Mouse (Mus musculus) right cerebral cortex, adult 2 months (tissue): Measurements from ENCODE around the gene Copa.

Source experiments
- DNase-seq, 2 experiments: peaks; one replicate each; pipeline ENCODE4 v3.0.0; 2021 to 2022; ENCODE audit warnings: low spot score in 2 of 2

The Copa gene

GRCm38 (mm10) chr1:172140825-172141224 lies 58.5 kb downstream of the Copa start:
- no peak for DNase-seq

- no peak for DNase-seq
Observed at GRCm38 (mm10) chr1:172141529-172141928, 59.2 kb downstream of the Copa start.

- peak; percentile 65 to 77 for DNase-seq
Observed at GRCm38 (mm10) chr1:172143570-172143969, 61.2 kb downstream of the Copa start.

DNA sequence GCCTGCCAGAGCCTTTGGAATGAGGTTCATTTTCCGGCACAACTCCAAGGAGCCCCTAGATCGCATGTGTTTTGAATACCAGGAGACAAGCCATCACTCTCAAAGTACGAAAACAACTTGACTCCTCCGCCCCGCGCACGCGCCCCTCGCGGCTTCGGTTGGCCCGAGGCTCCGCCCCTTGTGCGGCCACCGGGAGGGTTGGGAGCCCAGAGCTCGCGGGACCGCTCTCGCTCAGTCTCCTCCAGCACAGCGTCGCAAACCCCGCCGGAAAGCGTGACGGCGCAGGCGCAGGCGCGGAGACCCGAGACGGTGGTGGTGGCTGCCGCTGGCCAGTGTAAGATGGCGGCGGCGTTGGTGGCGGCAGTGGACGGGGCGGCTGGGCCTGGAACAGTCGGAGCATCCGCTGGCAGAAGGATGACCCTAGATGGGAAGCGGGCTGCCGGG lies 65.5 kb downstream of the Copa start, which contains the start of gene Dcaf8:
TSS of gene Dcaf8 (plus strand) at position 250 of the 444 bp plus-strand sequence.
- DNase-seq = peak; percentile 94 to 96

DNA sequence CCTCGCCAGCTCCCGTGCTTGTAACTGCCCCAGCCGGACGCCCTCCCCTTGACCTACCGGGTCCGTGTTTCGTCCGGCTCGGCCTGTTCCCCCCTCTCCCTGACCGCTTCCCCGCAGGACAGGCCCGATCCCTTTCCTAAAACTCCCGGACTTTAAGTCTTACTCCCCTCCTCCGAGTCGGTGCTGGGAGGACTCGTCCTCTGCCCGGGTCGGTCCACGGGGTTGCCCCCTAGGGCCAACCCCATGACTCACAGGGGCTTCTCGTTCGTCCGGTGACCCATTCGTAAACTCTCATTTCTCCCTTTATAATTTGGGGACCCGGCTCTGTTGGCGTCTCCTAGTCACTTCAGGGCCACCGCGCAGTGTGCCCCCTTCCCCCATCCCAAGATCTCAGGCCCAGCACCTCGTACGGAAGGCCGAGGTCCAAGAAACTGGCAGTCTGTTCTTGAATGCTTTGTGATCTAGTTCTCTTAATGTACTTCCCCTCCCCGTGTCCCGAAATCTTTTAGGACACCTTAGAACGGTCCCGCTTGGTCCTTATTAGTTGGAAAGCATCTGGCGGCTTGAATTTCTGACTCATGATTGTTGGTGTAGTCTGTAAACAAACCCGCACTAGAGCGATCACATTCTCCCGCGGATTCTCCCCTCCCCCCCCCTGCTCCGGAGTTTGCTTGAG lies 66.1 kb downstream of the Copa start:
- peak; percentile 33 to 54 for DNase-seq

- no peak for DNase-seq
Observed at GRCm38 (mm10) chr1:172148955-172149815, 66.9 kb downstream of the Copa start.

DNA sequence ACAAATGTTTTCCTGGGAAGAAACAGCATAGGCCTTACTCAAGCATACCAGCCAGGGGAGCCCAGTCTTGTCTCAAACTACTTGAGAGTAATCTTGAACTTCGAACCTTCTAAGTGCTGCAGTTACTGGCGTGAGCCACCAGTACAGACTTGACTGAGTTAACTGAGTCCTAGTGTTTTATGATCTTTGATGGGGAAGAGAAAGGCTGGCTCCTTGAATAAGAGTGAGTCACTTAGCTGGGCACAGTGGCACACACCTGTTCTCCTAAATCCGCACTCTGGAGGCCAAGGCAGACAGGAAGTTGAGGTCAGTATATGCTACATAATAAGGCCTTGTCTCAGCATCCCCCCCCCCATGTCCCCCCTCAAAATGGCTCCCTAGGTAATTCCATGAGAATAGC lies 72.2 kb downstream of the Copa start:
- no peak for DNase-seq

- no peak for DNase-seq
Observed at GRCm38 (mm10) chr1:172155518-172155917, 73.2 kb downstream of the Copa start.

DNA sequence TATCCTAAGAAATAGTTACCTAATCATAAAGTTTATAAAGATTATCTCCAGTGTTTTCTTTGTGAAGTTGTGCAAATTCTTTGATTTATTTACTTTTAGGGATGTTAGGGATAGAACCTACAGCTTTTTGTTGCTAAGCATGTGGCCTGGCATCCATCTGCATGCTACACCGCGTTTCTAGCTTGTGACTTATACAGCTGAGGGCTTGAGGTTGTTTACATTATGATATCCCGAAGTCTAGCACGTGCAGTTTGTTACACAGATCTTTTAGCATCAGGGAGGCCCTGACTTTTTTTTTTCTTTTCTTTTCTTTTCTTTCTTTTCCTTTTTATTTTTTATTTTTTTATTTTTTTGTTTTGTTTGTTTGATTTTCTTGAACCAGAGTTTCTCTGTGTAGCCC lies 77.6 kb downstream of the Copa start:
- DNase-seq = no peak

DNA sequence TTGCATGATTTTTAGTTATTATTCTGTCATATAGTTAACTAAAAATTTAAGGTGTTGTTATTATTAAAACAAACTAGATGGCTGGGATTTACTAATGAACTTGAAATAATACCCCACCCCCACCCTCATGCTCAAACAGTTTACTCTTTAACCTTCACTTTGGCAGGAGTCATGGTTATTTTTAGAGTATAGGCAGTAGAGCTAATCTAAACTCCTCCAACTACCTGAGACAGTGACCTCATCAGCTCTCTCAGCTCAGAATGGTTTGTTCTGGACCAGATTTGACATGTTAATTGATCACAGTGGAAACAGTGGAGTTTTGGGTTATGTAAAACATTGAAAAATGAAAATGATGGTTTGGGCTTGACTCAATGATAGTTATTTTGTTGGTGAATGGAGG lies 78.2 kb downstream of the Copa start:
- DNase-seq = no peak

DNA sequence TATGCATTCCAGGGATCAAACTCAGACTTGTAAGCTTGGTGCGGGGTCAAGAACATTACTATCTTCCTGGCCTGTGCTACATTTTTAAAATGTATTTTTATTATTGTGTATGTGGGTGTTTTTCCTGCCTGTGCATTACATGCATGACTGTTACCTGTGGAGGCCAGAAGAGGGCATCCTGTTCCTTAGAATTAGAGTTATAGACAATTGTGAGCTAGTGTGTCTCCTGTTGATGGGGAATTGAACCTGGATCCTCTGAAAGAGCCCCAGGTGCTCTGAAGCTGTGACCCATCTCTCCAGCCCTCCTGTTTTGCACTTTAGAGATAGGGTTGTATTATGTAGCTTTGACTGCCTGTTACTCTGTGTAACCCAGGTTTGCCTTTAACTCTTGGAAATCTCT lies 79.7 kb downstream of the Copa start:
- DNase-seq = peak; percentile 44 to 65

DNA sequence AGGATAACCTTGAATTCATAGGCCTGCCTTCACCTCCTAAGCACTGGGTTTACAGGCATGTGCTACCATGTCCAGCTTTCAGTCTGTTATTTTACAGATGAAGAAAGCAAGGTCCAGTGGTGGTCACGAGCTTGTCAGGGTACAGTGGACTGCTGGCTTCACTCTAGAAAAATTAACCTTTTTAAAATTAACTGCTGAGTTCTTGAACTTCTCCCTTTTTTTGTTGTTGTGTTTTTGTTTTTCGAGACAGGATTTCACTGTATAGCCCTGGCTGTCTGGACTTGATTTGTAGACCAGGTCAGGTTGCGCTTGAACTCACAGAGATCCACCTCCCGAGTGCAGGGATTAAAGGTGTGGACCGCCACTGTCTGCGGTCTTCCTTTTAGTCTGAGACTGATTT lies 80.6 kb downstream of the Copa start:
- no peak for DNase-seq

GRCm38 (mm10) chr1:172167911-172168310 lies 85.6 kb downstream of the Copa start:
- no peak for DNase-seq

- DNase-seq = no peak
Observed at GRCm38 (mm10) chr1:172169809-172170208, 87.5 kb downstream of the Copa start.
